Mouse (Mus musculus): Measurements from ENCODE around the gene Cdca4.
A peak's percentile ranks its signal among the peaks of the same experiment; 100 is the strongest.

The Cdca4 gene

GRCm38 (mm10) chr12:112799237-112799970 is 29.8 kb downstream of the Cdca4 start:
- no peak for DNase-seq (ENCODE audit: low read depth)

DNA sequence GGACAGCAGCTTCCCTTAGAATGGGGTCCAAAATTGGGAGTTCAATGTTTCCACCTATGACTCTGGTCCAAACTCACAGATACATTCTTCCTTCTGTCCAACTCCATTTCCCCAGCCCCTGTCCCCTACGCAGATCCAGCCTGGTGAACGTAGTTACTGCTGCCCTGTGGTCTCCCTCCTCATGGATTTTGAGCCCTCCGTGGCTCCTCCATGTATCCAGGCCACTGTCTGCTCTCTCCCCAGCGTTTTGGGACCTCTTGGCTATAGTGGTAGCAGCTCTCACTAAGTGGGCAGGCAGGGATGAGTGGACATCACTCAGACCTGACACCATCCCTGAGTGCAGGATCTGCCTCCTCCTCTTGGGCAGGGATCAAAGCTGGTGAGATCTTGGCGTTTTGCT is 30.5 kb downstream of the Cdca4 start:
- no peak for DNase-seq (ENCODE audit: low read depth)

DNA sequence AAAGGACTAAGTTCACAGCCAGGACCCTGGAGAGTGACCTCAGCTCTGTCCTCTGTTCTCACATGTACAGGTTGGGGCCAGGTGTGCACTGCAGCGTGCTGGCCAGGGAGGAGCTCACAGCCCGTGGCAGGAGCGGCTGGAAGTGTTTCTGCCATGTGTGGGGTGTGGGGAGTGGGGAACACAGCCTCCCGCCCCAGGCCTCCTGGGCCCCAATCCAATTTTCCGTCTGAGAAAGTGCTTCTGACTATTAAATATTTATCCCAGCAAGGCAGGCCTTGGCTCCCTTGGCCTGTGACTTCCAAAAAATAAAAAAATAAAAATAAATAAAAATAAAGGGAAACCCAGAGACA is 30.9 kb downstream of the Cdca4 start:
- DNase-seq (ENCODE audit: low read depth), result no peak

DNA sequence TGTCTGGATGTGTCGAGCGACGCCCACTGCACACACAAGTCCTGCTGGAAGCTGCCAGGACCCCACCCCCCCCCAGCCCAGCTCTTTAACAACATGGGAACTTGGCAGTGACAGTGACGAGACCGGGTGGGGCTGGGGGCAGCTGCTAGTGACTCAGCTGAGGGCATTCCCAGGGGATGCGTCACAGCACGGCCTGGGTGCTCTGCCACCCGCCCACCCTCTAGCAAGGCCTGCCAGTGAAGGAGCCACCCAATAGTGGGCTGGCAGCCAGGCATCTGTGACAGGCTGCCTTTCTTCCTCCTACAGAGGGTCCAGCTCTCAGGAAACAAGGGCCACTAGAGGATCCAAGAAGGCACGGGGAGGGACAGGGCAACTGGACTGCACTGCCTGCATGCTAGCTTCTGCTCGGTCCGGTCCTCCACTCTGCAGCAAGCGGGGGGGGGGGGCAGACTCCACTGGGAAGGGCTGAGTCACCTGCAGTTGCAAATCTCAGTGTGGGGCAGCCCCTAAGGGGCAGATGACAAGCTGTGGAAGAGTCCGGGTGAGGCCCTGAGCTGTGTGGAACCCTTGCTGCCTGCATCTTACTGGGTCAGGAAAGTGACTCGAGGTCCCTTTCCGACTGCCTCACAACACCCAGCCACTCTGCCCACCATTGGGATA is 31.4 kb downstream of the Cdca4 start:
- DNase-seq (ENCODE audit: low read depth), result peak; percentile 91

DNA sequence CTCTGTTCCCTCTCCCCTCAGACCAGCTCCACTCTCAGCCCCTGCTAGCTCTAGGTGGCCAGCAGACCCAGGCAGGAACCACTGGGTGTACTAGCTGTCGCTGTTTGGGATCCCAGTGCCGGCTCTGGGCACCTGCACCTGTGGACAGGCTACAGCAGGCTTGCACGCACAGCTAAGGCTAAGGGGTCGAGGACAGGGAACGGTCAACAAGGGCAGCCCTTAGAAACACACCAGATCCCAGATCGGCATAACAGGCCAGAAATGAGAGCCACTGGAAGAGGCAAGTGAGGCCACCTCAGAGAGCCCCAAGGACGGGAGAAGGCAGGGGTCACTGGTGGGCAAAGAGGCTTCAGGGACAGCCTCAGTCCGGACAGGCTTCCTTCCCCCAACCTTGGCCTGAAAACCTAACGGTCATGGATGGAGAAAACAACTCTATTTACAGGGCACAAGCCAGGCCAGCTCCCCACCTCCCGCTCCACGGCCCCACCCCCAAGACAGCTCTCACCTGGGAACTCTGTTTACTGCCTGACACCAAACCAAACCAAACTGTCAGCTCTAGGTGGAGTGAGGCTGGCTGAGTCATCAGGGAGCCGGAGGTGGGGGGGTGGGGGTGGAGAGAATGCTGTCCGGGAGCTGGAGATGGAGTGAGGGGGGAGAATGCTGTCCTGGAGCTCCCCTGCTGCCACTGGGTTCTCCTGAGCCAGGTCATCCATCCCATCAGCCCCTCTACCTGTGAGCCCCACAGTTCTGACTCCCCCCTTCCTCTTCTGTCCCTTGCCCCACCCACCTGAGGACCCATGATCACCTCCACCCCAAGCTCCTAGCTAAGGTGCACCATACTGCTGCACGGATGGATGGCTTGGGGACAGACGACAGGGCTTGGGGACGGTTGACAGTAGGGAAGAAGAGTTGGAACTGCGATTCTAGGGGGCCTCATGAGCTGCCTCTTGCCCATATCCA is 32.4 kb downstream of the Cdca4 start:
- no peak for DNase-seq (ENCODE audit: low read depth)

GRCm38 (mm10) chr12:112795466-112796104 is 33.6 kb downstream of the Cdca4 start:
- DNase-seq (ENCODE audit: low read depth), result peak; percentile 97

DNA sequence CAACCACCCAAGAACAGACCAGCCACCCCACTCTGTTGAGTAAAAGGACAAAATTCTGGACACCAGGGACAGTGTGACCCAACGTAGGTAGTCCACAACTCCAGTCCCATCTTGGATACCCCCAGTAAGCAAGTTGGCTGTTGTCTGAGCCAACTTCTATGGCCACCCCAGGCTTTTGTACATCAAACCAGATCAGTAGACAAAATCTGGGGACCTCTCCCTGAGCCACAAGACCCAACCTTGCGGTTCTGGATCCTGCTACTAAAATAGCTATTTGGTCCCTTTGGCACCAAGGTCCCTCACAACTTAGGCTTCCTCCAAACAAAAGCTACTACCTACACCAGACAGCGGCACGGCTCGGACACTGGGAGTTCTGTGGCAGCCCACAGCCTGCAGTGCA is 34.2 kb downstream of the Cdca4 start:
- no peak for DNase-seq (ENCODE audit: low read depth)

DNA sequence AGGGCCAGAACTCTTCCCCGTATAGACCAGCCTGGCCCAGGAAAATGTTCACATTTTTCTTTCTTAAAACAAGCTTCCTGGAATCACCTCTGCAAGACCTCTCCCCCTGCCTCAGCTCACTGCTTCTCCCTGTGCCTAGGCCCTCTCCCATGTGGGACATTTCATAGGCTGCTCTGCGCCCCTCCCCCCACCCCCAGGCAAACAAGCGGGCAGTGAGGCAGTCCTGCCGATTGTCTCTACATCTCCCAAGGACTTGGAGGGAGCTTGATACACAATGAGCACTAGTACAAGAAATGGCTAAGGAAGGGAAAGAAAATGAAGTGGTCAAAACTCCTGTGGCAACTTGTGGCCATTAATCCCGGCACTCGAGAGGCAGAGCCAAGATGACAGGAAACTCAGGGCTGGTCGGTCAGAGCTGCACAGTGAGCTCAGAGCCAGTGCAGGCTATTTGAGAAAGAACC is 34.8 kb downstream of the Cdca4 start:
- peak; percentile 83 for DNase-seq (ENCODE audit: low read depth)

DNA sequence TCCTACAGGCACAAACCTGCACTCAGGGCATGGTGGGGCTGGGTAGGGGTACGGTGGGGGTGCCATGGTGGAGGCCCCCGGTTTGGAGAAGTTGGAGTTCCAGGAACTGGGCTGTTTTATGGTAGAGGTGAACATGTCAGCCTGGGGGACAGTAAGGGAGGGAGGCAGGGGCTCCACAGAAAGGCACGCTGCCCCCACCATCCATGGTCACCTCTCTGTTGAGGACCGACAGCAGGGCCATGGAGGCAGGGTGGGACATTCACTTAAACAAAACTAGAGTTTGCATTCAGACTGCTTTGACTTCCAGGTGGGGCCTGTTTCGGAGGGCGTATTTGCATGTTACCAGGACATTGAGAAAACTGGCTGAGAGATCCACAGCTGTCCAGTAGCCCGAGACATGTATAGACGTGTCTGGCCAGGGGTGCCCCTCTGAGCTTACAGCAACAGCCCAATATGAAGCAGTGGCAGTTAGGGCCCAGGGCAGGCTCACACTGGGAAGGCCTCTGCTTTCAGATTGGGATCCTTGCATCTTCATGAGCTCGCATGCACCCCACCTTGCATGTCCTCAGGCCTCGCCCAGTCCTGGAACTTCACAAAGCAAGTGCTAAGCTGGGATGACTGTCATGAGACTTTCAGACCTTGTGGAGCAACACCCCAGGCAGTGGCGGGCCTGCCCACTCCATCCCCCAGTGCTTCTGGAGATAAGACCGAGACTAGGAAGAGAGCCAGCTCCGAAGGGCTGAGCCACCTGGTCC is 35.4 kb downstream of the Cdca4 start:
- no peak for DNase-seq (ENCODE audit: low read depth)

DNA sequence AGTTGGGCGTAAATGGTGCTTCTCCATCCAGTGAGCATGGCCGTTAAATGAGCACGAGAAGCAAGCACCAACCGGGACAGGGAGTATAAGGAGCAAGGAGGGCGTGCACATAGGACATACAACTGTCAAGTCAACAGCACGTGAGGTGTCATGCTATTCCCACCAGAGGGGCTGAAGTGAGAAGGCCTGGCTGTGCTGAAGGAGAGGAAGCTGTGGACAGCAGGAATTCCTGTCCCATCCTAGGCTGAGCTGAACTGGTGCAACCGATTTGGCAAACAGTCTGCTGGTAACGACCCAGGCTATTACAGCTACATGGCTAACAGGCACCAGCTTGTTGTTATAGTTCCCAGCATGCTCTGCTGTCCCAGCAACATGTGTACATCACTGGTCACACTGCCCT is 38.2 kb downstream of the Cdca4 start:
- DNase-seq (ENCODE audit: low read depth), result no peak

DNA sequence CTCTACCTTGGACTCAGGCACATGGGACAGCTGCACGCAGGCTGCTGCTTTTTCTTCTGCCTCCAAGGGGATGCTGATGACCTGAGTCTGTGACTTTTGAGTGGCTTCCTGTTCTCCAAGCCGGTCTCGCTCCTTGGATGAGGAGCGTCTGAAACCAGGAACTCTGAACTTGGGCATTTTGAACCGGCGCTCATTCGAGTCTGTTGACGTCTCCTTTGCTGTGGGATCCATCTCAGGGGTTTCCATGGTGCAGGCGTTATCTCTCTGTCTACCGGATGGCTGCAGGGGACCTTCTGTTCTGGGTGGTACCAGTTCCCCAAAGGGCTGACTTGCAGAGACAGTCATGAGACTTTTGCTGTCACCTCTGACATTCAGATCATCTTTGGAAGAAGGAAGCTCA is 54.7 kb downstream of the Cdca4 start:
- no peak for DNase-seq (ENCODE audit: low read depth)

GRCm38 (mm10) chr12:112774026-112774425 is 55.2 kb downstream of the Cdca4 start:
- DNase-seq (ENCODE audit: low read depth), result no peak

- DNase-seq (ENCODE audit: low read depth), result no peak
These were observed 55.9 kb downstream of the Cdca4 start for GRCm38 (mm10) chr12:112773366-112773765.

DNA sequence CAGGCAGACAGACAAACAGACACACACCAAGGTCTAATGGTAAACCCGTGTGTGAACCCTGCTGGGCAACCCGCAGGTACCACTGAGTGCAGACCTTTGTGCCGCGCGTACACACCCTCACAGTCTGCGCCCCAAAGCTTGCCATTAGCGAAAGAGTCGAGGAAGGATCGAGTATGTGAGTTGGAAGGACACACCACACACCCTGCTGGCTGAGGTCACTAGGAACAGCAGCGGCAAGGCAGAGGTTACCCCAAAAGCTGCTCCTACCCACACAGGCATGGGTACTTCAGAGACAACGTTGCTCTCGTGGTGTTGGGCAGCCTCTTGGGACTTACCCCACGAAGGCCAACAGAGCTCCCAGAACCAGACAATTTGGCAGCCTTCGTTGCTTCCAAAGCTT is 56.9 kb downstream of the Cdca4 start:
- DNase-seq (ENCODE audit: low read depth), result no peak

DNA sequence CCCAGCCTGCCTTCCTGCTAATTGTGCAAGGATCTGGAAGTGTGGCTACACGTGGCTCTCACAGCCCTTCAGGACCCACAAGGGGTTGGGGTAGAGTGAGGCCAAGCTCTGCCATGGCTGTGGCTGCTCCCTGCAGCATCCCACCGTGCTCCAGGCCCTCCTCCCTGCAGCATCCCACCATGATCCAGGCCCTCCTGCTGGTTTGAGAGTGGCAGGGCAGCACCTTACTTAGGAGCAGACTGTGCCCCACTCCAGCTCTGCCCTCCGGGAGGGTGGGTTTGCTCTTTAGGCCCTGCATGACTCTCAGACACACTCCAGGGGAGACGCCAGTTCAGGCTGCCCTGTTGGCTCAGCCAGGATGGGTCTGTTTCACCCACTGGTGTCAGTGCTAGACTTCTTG is 58.8 kb downstream of the Cdca4 start:
- no peak for DNase-seq (ENCODE audit: low read depth)

Measured in fibroblast of lung, adult 2 months (primary cell).